Mouse (Mus musculus) neutrophil, adult 83 days (primary cell): Measurements from ENCODE around the gene Numa1. TPM values are rescaled to one million over a fixed set of nuclear protein-coding genes. Genes with fewer than 3 reads are reported as not detected.

Source experiments
- total RNA-seq, 2 experiments: library from RNA; stranded (reverse); gene quantifications; one replicate each; pipeline ENCODE4 v1.2.4; 2023

The Numa1 gene
- 100 to 1,000 TPM; 118 to 124 TPM for total RNA-seq

DNA sequence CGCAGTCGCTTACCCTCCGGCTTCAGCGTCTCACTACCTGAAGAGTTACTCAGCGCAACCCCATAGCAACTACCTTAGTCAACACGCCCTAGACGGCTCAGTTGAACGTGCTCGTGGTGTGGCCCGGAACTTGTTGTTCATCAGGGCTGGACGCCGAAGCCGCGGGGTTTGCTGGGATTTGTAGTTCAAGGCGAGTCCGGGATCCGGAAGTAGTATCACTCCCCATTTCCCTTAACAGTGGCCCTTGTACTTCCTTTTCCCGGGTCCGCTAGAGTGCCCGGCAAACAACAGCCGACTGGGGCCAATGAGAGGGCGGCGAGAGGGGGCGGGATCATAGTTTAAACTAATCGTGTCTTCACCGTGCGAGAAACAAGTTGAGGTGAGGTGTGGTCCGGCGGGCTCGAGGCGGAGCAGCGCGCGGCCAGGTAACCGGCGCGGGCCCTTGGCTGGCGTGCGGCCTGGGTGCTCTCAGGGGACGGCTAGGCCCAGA is at the start of gene Numa1, which contains the start of gene Lrrc51:
Gene Numa1, plus strand, starts transcription at position 361 of the 490 bp plus-strand sequence.
Gene Lrrc51, minus strand, starts transcription at position 145 of the 490 bp plus-strand sequence.

DNA sequence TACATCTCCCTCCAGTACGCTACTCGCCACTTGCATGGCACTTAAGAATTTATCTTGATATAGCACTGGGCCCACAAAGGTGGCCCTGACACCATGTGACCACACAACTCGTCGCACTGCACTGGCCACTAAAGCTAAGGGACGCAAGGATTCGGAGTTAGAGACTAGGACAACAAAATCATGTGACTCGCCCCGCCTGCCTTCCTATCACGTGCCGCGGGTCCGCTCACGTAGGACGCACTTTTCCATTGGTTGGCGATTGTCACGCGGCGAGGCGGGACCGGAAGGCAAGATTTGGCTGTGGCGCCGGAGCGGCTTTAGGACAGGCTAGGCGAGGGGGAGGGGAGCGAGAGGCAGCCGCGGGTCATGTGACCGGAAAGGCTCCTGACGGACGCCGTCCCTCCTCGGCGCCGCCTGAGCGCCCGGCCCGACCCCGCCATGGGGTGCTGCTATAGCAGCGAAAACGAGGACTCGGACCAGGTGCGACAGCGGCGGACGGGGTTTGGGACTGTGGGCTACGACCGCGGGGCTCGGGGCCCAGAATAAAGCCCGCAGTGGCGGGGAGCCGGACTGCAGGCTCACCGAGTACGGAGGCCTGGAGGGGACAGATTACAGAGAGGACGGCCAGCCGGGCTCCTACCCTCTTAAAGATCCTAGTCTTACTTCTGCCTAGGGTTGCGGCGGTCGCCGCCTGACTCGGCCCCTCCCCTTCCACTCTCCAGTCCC is 28.2 kb upstream of the Numa1 start, which contains the start of gene Lamtor1:
Gene Lamtor1, plus strand, starts transcription at position 344 of the 726 bp plus-strand sequence.

DNA sequence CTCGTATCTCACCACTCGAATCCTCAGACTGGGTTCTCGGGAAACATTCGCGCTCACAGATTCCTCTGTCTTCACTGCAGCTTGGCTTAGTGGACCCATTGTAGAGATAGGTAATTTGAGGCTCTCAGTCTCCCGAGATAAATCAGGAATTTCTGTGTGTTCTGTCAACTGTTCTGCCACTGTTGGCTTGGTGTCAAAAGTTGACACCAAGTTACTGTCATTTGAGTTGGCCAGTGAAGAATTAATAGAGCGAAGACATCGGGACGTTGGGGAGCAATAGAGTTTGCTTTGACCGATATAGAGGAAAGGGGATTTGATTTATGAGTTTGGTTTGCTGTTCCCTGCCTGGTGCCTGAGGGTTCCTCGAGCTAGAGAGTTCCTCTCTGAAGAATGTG is 27.6 kb upstream of the Numa1 start, which contains the start of gene Tomt:
Gene Tomt, minus strand, starts transcription at position 73 of the 395 bp plus-strand sequence.

DNA sequence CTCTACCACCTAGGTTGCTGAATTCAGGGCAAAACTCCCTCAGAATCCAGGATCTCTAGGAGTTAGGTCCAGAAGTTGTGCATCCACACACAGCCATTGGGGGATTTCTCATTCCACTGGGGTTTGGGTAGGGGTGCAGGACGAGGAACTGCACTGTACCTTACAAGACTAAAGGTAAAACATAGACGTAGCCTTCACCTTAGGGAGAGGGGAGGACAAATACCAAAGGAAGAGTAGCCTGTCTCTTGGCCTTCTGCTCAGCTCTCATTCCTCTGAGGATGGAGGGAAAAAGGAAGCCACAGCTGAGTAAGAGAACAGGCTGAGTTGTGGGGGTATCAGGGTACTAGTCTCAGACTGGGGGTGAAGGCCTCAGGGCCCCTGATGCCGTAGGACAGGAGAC is 84.7 kb downstream of the Numa1 start, which contains the start of gene Il18bp:
Gene Il18bp, minus strand, starts transcription at position 101 of the 400 bp plus-strand sequence.

Other genes with a start within 250 kb of the Numa1 start
- not detected for gene Phox2a, start 115.8 kb upstream of the Numa1 start, total RNA-seq
- gene Inppl1, start 95.9 kb upstream of the Numa1 start, total RNA-seq: 10 to 100 TPM; 19.2 to 23.3 TPM
- 1 to 10 TPM; 1.3 to 1.8 TPM for gene Folr2, start 76.9 kb upstream of the Numa1 start, total RNA-seq
- gene Anapc15, start 70.4 kb upstream of the Numa1 start, total RNA-seq: 10 to 100 TPM; 50.0 to 57.1 TPM
- not detected for gene Folr1, start 63.3 kb upstream of the Numa1 start, total RNA-seq
- gene Lamtor1, start 28.2 kb upstream of the Numa1 start, total RNA-seq: 100 to 1,000 TPM; 107 to 110 TPM
- not detected for gene Tomt, start 27.8 kb upstream of the Numa1 start, total RNA-seq
- gene Lrrc51, start 216 bp upstream of the Numa1 start, total RNA-seq: under 1 TPM in 1 of 2 experiments, not detected in 1; 0.88 TPM
- 10 to 100 TPM; 26.8 to 30.1 TPM for gene Il18bp, start 84.6 kb downstream of the Numa1 start, total RNA-seq
- gene Rnf121, start 131.4 kb downstream of the Numa1 start, total RNA-seq: 10 to 100 TPM; 13.5 to 16.0 TPM
- 10 to 100 TPM; 14.3 to 14.4 TPM for gene Xndc1, start 131.4 kb downstream of the Numa1 start, total RNA-seq
- gene Xntrpc, start 131.6 kb downstream of the Numa1 start, total RNA-seq: 1 to 10 TPM; 1.4 to 2.0 TPM
- gene Trpc2, start 149.0 kb downstream of the Numa1 start, total RNA-seq: not detected
- not detected for gene Art1, start 167.6 kb downstream of the Numa1 start, total RNA-seq
- gene Art5, start 175.4 kb downstream of the Numa1 start, total RNA-seq: not detected
- not detected for gene Chrna10, start 182.7 kb downstream of the Numa1 start, total RNA-seq